Mouse (Mus musculus) Patski (cell line): ENCODE data around the gene Tspan17. TPM values are rescaled to one million over a fixed set of nuclear protein-coding genes. Genes with fewer than 3 reads are reported as not detected.

Experiments used
- ATAC-seq: fragments of 100-300 bp; one replicate; pipeline ENCODE4 v1.8.0; 2021
- CTCF ChIA-PET: fragments of 350-600 bp; sonication (Branson Sonifier 250); formaldehyde crosslinking; loops from one replicate; lab custom pipeline; 2022; ENCODE audit warnings: inconsistent platforms; lab: Charles Lee
- POLR2A ChIA-PET: fragments of 350-600 bp; sonication (Branson Sonifier 250); formaldehyde crosslinking; loops from one replicate; lab custom pipeline; 2022; ENCODE audit warnings: antibody characterized with exemption, inconsistent platforms; lab: Charles Lee
- DNase-seq: peaks from one replicate; pipeline ENCODE4 v3.0.0-alpha.2; 2011; ENCODE audit warnings: low read depth, low spot score
- H3K27me3 ChIP-seq: fragments of 371-371 bp; one replicate; pipeline ENCODE4 v1.5.1; 2021
- CTCF ChIP-seq: fragments of 100-300 bp; IDR thresholded peaks from one replicate; pipeline ENCODE4 v1.5.1; 2021
- in situ Hi-C: fragments of 300-500 bp; cut with MboI; formaldehyde crosslinking; loops from 3 replicates; pipeline ENCODE4 v1.11.1; 2018; ENCODE audit warnings: low pct_unique_long_range_greater_than_20kb, mixed read lengths
- polyA plus RNA-seq: library from polyadenylated mRNA; unstranded; gene quantifications from one replicate; pipeline ENCODE4 v1.2.3, GENCODE M21; 2021

Tspan17 gene
- polyA plus RNA-seq, 1 experiment from 2014 or later, result 35.3 TPM

- ATAC-seq, result no peak
- no peaks in the 10 kb centered on the region for H3K27me3 ChIP-seq
- in situ Hi-C loops, result no loop called here
- TF ChIP-seq CTCF, result no peak
- CTCF ChIA-PET, result no interaction called here
- DNase-seq, result no peak
- POLR2A ChIA-PET, result interaction anchor here (0.9 kb wide), 1 partner anchor 30 kb away, joined by 3 read pairs; no protein-coding TSS in a partner anchor
Measured at GRCm38 (mm10) chr13:54792259-54793230, 3.4 kb downstream of the Tspan17 start.

DNA sequence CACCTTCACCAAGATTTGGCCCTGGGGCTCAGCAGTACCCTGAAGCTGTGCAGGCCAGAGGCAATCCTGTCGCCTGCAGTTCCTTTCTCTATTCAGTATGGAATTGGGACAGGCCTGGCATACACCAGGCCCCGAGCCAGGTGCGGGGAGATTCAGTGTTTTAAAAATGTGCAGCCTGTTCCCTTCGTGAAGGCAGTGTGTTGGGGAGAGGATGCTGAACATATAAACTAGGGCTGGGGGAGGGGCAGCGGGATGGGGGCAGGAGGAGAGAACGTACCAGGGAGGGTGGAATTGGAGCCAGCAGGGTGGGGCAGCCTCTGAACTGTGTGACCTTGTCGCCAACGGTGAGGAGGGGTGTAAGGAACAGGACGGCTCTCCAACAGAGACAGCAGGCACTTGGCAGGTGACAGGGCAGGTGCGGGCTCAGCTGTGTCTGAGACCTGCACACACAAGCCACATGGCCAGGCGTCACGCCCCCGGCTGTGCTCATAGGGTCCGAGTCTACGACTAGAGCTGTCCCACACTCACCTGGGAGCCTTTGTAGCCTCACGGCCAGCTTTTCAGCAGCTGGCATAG is 4.9 kb downstream of the Tspan17 start:
- in situ Hi-C loops, result no loop called here
- no peak for TF ChIP-seq CTCF
- POLR2A ChIA-PET, result interaction anchor here (0.9 kb wide), 1 partner anchor 32 kb away, joined by 3 read pairs; no protein-coding TSS in a partner anchor
- H3K27me3 ChIP-seq, result no peaks in the 10 kb centered on the region
- CTCF ChIA-PET, result no interaction called here
- DNase-seq (no peak), ATAC-seq (no peak)

GRCm38 (mm10) chr13:54794843-54795242 is 5.7 kb downstream of the Tspan17 start:
- POLR2A ChIA-PET, result no interaction called here
- DNase-seq, result no peak
- H3K27me3 ChIP-seq, result no peaks in the 10 kb centered on the region
- CTCF ChIA-PET, result no interaction called here
- TF ChIP-seq CTCF, result no peak
- ATAC-seq, result no peak
- in situ Hi-C loops, result loop anchor here (5.0 kb wide), 3 partner anchors 92 to 382 kb away; no protein-coding TSS in a partner anchor

GRCm38 (mm10) chr13:54797356-54797755 is 8.2 kb downstream of the Tspan17 start:
- in situ Hi-C loops, result loop anchor here (5.0 kb wide), 3 partner anchors 90 to 380 kb away; no protein-coding TSS in a partner anchor
- ChIA-PET CTCF (no interaction called here), POLR2A (no interaction called here)
- no peaks in the 10 kb centered on the region for H3K27me3 ChIP-seq
- ATAC-seq (peak; percentile 19), DNase-seq (no peak)
- no peak for TF ChIP-seq CTCF

GRCm38 (mm10) chr13:54797861-54798643 is 8.9 kb downstream of the Tspan17 start:
- H3K27me3 ChIP-seq, result no peaks in the 10 kb centered on the region
- in situ Hi-C loops, result loop anchor here (5.0 kb wide), 3 partner anchors 89 to 379 kb away; no protein-coding TSS in a partner anchor
- ChIA-PET CTCF (no interaction called here), POLR2A (no interaction called here)
- ATAC-seq, result no peak
- TF ChIP-seq CTCF, result no peak
- DNase-seq, result no peak

DNA sequence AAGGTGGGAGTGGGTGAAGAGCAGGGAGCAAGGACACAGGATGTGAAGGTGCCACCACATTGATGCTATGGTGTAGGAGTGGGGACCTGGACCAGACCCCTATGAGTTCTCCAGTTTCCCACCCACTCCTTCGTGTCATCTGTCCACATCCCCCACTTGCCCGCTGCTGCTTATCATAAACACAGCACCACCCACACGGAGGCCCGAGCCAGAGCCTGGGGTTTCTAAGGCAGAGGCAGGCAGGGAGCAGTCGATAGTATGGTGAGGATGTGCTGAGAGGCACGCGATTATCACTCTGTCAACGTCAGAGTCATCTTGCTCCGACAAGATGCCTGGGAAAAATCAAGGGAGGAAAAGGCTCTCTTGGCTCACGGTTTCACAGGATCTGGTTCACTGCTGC is 9.6 kb downstream of the Tspan17 start:
- ATAC-seq (no peak), DNase-seq (no peak)
- POLR2A ChIA-PET, result no interaction called here
- in situ Hi-C loops, result loop anchor here (5.0 kb wide), 3 partner anchors 89 to 379 kb away; no protein-coding TSS in a partner anchor
- CTCF ChIA-PET, result no interaction called here
- no peak for TF ChIP-seq CTCF
- peaks cover 2% of the 10 kb centered on the region for H3K27me3 ChIP-seq

DNA sequence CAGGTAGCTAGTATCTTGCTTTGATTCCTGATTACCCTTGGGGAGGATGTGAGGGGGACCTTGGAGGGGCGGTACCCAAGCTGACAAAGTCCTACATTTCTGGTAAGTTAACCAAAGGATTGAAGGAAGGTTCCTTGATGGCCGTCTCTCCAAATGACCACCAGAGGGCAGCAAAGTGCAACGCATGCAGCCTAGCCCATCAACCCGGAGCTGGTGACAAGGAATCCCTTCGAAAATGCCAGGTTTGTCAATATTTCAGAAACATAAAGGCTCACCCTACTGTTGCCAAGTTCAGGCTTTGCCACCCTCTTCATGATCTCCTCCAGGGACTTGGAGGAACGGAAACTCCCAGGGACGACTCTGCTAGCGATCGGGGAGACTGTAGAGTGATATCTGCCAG is 10.5 kb downstream of the Tspan17 start:
- no peak for TF ChIP-seq CTCF
- H3K27me3 ChIP-seq, result peaks cover 4% of the 10 kb centered on the region
- in situ Hi-C loops, result loop anchor here (5.0 kb wide), 3 partner anchors 88 to 378 kb away; no protein-coding TSS in a partner anchor
- ChIA-PET POLR2A (no interaction called here), CTCF (interaction anchor here (0.7 to 1.8 kb wide), 6 partner anchors 9 to 277 kb away, joined by 3 to 6 read pairs (median 4); no protein-coding TSS in a partner anchor)
- ATAC-seq, result peak; percentile 37
- DNase-seq, result no peak

GRCm38 (mm10) chr13:54800206-54800605 is 11.0 kb downstream of the Tspan17 start:
- no peak for TF ChIP-seq CTCF
- peaks cover 4% of the 10 kb centered on the region for H3K27me3 ChIP-seq
- POLR2A ChIA-PET, result no interaction called here
- CTCF ChIA-PET, result interaction anchor here (0.7 to 1.8 kb wide), 6 partner anchors 9 to 277 kb away, joined by 3 to 6 read pairs (median 4); no protein-coding TSS in a partner anchor
- no peak for ATAC-seq
- no peak for DNase-seq
- in situ Hi-C loops, result no loop called here

- no peak for TF ChIP-seq CTCF
- peaks cover 4% of the 10 kb centered on the region for H3K27me3 ChIP-seq
- ChIA-PET POLR2A (no interaction called here), CTCF (no interaction called here)
- DNase-seq, result no peak
- in situ Hi-C loops, result no loop called here
- ATAC-seq, result no peak
Measured at GRCm38 (mm10) chr13:54803010-54803409, 13.8 kb downstream of the Tspan17 start.

- ATAC-seq (no peak), DNase-seq (no peak)
- in situ Hi-C loops, result no loop called here
- H3K27me3 ChIP-seq, result peaks cover 4% of the 10 kb centered on the region
- ChIA-PET POLR2A (no interaction called here), CTCF (no interaction called here)
- TF ChIP-seq CTCF, result no peak
Measured at GRCm38 (mm10) chr13:54805134-54805838, 16.1 kb downstream of the Tspan17 start.
